In the genomic region with DNA sequence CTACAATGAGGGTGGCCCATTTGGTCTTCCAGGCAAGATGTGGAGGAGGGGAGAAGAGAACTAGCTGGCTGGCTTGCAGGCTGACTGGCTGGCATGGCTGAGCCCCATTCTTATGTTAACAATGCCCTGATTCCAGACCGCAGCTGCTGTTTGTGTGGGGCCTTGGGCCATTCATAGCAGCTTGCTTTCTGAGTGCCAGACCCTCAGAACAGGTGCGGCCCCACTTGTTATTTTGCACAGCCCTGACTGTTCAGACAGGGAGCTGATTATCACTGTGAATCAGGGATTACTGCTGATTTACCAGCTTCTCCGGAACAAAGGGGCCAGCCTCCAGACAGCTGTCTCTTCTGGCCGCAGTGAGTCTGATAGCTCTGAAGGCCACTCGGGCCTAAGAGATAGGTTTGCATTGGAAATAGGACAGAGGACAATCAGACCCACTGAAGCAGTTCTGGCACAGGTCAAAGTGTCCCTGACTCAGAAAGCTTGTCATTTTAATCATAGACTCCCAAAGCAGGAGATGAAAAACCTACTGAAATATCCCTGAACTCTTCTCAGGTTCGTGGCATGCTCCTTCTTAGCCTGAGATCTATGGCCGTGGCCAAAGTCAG, we compare ENCODE assay signal across 10 mouse cellular contexts. TPM values are rescaled to one million over a fixed set of nuclear protein-coding genes. Genes with fewer than 3 reads are reported as not detected.
DNase-seq lines count a peak whose midpoint lies in the region; ATAC-seq and TF ChIP-seq lines count a peak whose summit lies in the region.
"Had no signal": no experiment of that assay in that cellular context is flagged by ENCODE, and none has a peak within 500 bp of the region (broad histone marks: within the 10 kb centered on the region; RNA-seq: fewer than 3 reads in every experiment).

No protein-coding gene starts in this region.

- H3K79me2 ChIP-seq in C2C12 (ENCODE audit: control insufficient read depth, insufficient read depth) = no peaks in the 10 kb centered on the region

- ATAC-seq in forebrain, embryonic 12.5 days (ENCODE audit: low FRiP score) = peak; percentile 98
- ATAC-seq in liver, postnatal 0 days = no peak

- peak overlapping the region; percentile 85 for H3K27ac ChIP-seq in forebrain, embryonic 12.5 days
- H3K27ac ChIP-seq in liver, postnatal 0 days (ENCODE audit: low read depth) = no peak overlapping the region
- H3K27ac ChIP-seq: kidney, postnatal 0 days had no signal

- TF ChIP-seq EP300 in liver, postnatal 0 days (IDR thresholded peaks at IDR 0.05; ENCODE audit: low read depth) = no peak

- 29% methylated on average over 7 of the region's 7 CpGs for WGBS in forebrain, embryonic 12.5 days
- 52% methylated on average over 7 of the region's 7 CpGs for WGBS in liver, postnatal 0 days (ENCODE audit: insufficient replicate concordance)

- no peaks in the 10 kb centered on the region for H3K79me3 ChIP-seq in C2C12 (ENCODE audit: low read depth)

- peak; percentile 67 for DNase-seq in Muller cell, postnatal 12 days (ENCODE audit: inconsistent ontology term)
- DNase-seq in mesoderm, embryonic 11.5 days (ENCODE audit: low read depth, low spot score) = peak; percentile 48
- no peak for DNase-seq in liver, postnatal 0 days
- no peak for DNase-seq in lung, postnatal 4 days
- DNase-seq in spleen, postnatal 14 days (ENCODE audit: low spot score in 2 of 2) = no peak
- DNase-seq: thymus, adult 2 months had no signal

- no peak for TF ChIP-seq CTCF in C2C12 (IDR thresholded peaks at IDR 0.05; ENCODE audit: control insufficient read depth, insufficient read depth, insufficient read length)
- TF ChIP-seq CTCF in liver, postnatal 0 days (IDR thresholded peaks at IDR 0.05; ENCODE audit: low read depth) = no peak

- no peaks in the 10 kb centered on the region for H3K9me3 ChIP-seq in forebrain, embryonic 12.5 days
- H3K9me3 ChIP-seq in liver, postnatal 0 days (ENCODE audit: low read length) = no peaks in the 10 kb centered on the region
- H3K9me3 ChIP-seq: megakaryocyte, embryonic 14.5 days had no signal

- peaks cover 13% of the 10 kb centered on the region for H3K4me1 ChIP-seq in forebrain, embryonic 12.5 days
- H3K4me1 ChIP-seq in liver, postnatal 0 days (ENCODE audit: insufficient read depth) = no peaks in the 10 kb centered on the region
- H3K4me1 ChIP-seq: megakaryocyte, embryonic 14.5 days had no signal

- no peaks in the 10 kb centered on the region for H3K27me3 ChIP-seq in C2C12 (ENCODE audit: control insufficient read depth, insufficient read depth, insufficient read length)
- peaks cover 10% of the 10 kb centered on the region for H3K27me3 ChIP-seq in forebrain, embryonic 12.5 days
- no peaks in the 10 kb centered on the region for H3K27me3 ChIP-seq in liver, postnatal 0 days (ENCODE audit: insufficient read depth, low read length)

- H3K36me3 ChIP-seq in C2C12 (ENCODE audit: control insufficient read depth, insufficient read depth) = no peaks in the 10 kb centered on the region
- no peaks in the 10 kb centered on the region for H3K36me3 ChIP-seq in forebrain, embryonic 12.5 days (replicated peaks)
- no peaks in the 10 kb centered on the region for H3K36me3 ChIP-seq in liver, postnatal 0 days (replicated peaks; ENCODE audit: insufficient read depth, low read length)

- H3K4me2 ChIP-seq in forebrain, embryonic 12.5 days = no peak overlapping the region
- H3K4me2 ChIP-seq in liver, postnatal 0 days (ENCODE audit: low read depth, low read length) = no peak overlapping the region

- H3ac ChIP-seq in C2C12 (ENCODE audit: control insufficient read depth, insufficient read length, low read depth) = no peak overlapping the region

- no peak overlapping the region for H3K4me3 ChIP-seq in C2C12 (ENCODE audit: insufficient read depth, poor library complexity, severe bottlenecking)
- H3K4me3 ChIP-seq in forebrain, embryonic 12.5 days (replicated peaks) = no peak overlapping the region
- no peak overlapping the region for H3K4me3 ChIP-seq in liver, postnatal 0 days (ENCODE audit: low read depth, low read length)
- H3K4me3 ChIP-seq: megakaryocyte, embryonic 14.5 days had no signal

- no peak overlapping the region for H3K9ac ChIP-seq in forebrain, embryonic 12.5 days
- H3K9ac ChIP-seq in liver, postnatal 0 days (replicated peaks) = no peak overlapping the region

TF ChIP-seq in C2C12, 6 proteins besides CTCF, POLR2A, EP300 and RAD21:
- peak; percentile 22 for TF ChIP-seq MYOD1 (IDR thresholded peaks at IDR 0.05; ENCODE audit: control insufficient read depth, insufficient read length, low read depth)
- TF ChIP-seq MYOG (IDR thresholded peaks at IDR 0.05; ENCODE audit: control insufficient read depth, extremely low read depth, insufficient read length) = no peak
- TF ChIP-seq FOSL1 (IDR thresholded peaks at IDR 0.05; ENCODE audit: insufficient read depth, low read length, poor library complexity, severe bottlenecking) = no peak

RNA-seq across cellular contexts. Expression of gene Pak3, which starts 24.9 kb away (rescaled TPM):
- polyA plus RNA-seq in C2C12 (2012; fragmentation: generic; extraction: Trizol) = 1.0 TPM
- 159 and 172 TPM in 2 replicates for polyA plus RNA-seq in forebrain, embryonic 12.5 days (2016; fragmentation: Nextera tagmentation; extraction: Ambion mirVana)
- 0.04 and 0.06 TPM in 2 replicates for polyA plus RNA-seq in liver, postnatal 0 days (2015; fragmentation: Nextera tagmentation; extraction: Ambion mirVana)

Comparison
In these comparisons a context has a peak if more than half of its experiments do, and no peak if none do; other contexts are left out.
1. DNase-seq: peak in Muller cell, postnatal 12 days (single experiment) and mesoderm, embryonic 11.5 days (single experiment); none in liver, postnatal 0 days (single experiment), lung, postnatal 4 days (0 of 2) and spleen, postnatal 14 days (0 of 2).
2. RNA of gene Pak3, which starts 24.9 kb away (polyA plus RNA-seq): 159 to 172 TPM in forebrain, embryonic 12.5 days; 1.0 TPM in C2C12 (single experiment) and 0.04 to 0.06 TPM in liver, postnatal 0 days; every median in the first group is over 10 times any median in the second.